Mouse (Mus musculus) left cerebral cortex, postnatal 36 days (tissue): ENCODE data around the gene Gab1. TPM values are rescaled to one million over a fixed set of nuclear protein-coding genes. Genes with fewer than 3 reads are reported as not detected.
"Not testable (repeated sequence)": the region's sequence is repeated elsewhere in the genome, so short reads cannot be mapped to it uniquely, and the experiment has no call there.

Experiments used
- DNase-seq, 2 experiments: peaks; one replicate each; pipeline ENCODE4 v3.0.0; 2021 to 2022; ENCODE audit warnings: low spot score in 2 of 2, mixed read lengths in 1 of 2
- intact Hi-C: fragments of 180-260 bp; cut with DNase I; formaldehyde crosslinking; loops from one replicate; pipeline ENCODE4 v1.15.1; 2025
- total RNA-seq, 2 experiments: library from RNA; stranded (reverse); gene quantifications; 2 replicates each; pipeline ENCODE4 v1.2.3; 2021

The Gab1 gene
- total RNA-seq, 2 experiments from 2014 or later, result 14.6 to 15.4 TPM

GRCm38 (mm10) chr8:80780271-80780670 is 100.0 kb downstream of the Gab1 start:
- intact Hi-C loops, result no loop called here

GRCm38 (mm10) chr8:80776436-80776835 is 103.9 kb downstream of the Gab1 start:
- DNase-seq, result no peak
- intact Hi-C loops, result loop anchor here (10.0 kb wide), 1 partner anchor 108 kb away; the partner anchor contains the start of gene Gab1

More at GRCm38 (mm10) chr8:80780271-80780670, 100.0 kb downstream of the Gab1 start:
- DNase-seq, result no peak

- intact Hi-C loops, result loop anchor here (5.0 to 10.0 kb wide), 2 partner anchors 112 to 219 kb away; partner anchors contain the start of gene Gab1
- DNase-seq, result no peak
These were observed 107.4 kb downstream of the Gab1 start for GRCm38 (mm10) chr8:80772732-80773460.

GRCm38 (mm10) chr8:80768451-80768850 is 111.9 kb downstream of the Gab1 start:
- intact Hi-C loops, result no loop called here
- DNase-seq, result no peak

- intact Hi-C loops, result loop anchor here (5.0 kb wide), 2 partner anchors 124 to 244 kb away; no protein-coding TSS in a partner anchor
These were observed 127.2 kb downstream of the Gab1 start for GRCm38 (mm10) chr8:80753017-80753715.

GRCm38 (mm10) chr8:80752429-80752828 is 127.9 kb downstream of the Gab1 start:
- DNase-seq, result no peak
- intact Hi-C loops, result loop anchor here (5.0 kb wide), 2 partner anchors 125 to 245 kb away; no protein-coding TSS in a partner anchor

More at GRCm38 (mm10) chr8:80753017-80753715, 127.2 kb downstream of the Gab1 start:
- peak; percentile 61 to 77 for DNase-seq

- intact Hi-C loops, result no loop called here
- no peak for DNase-seq
These were observed 131.2 kb downstream of the Gab1 start for GRCm38 (mm10) chr8:80749091-80749490.

- intact Hi-C loops, result no loop called here
- no peak for DNase-seq
These were observed 140.4 kb downstream of the Gab1 start for GRCm38 (mm10) chr8:80739932-80740331.

- intact Hi-C loops, result not testable (repeated sequence)
- peak; percentile 93 to 94 for DNase-seq
These were observed 141.0 kb downstream of the Gab1 start, which contains the start of gene Smarca5 for GRCm38 (mm10) chr8:80739155-80739924. Smarca5 (minus strand) TSS chr8:80739497.

GRCm38 (mm10) chr8:80738388-80739154 is 141.7 kb downstream of the Gab1 start:
- peak; percentile 65 to 74 for DNase-seq
- intact Hi-C loops, result no loop called here

GRCm38 (mm10) chr8:80738046-80738387 is 142.3 kb downstream of the Gab1 start:
- intact Hi-C loops, result no loop called here
- no peak for DNase-seq

GRCm38 (mm10) chr8:80732326-80732725 is 148.0 kb downstream of the Gab1 start:
- intact Hi-C loops, result no loop called here
- DNase-seq, result no peak

GRCm38 (mm10) chr8:80714461-80714860 is 165.9 kb downstream of the Gab1 start:
- no peak for DNase-seq
- intact Hi-C loops, result no loop called here

Other genes with a start within 250 kb of the Gab1 start
- 10 to 100 TPM; 47.0 to 59.6 TPM for gene Smarca5, start 141.0 kb downstream of the Gab1 start, total RNA-seq
- gene Usp38, start 134.4 kb upstream of the Gab1 start, total RNA-seq, result 10 to 100 TPM; 22.1 to 23.7 TPM